Mouse (Mus musculus) forebrain, embryonic 16.5 days (tissue): Measurements from ENCODE around the gene Mknk2. TPM values are rescaled to one million over a fixed set of nuclear protein-coding genes. Genes with fewer than 3 reads are reported as not detected.
A peak's percentile ranks its signal among the peaks of the same experiment; 100 is the strongest.

ENCODE experiments used
- ATAC-seq: fragments of 200-750 bp; cut with Nextera tagmentation; 2 replicates; pipeline ENCODE4 v1.8.0; 2017; ENCODE audit warnings: mild to moderate bottlenecking, moderate library complexity
- H3K27ac ChIP-seq: fragments of 300-500 bp; sonication (generic); 2 replicates; pipeline ENCODE4 v1.5.1; 2014; ENCODE audit warnings: low read length, control low read depth
- H3K27me3 ChIP-seq: fragments of 300-500 bp; sonication (generic); replicated peaks from 2 replicates; pipeline ENCODE4 v1.6.1; 2014; ENCODE audit warnings: low read length; ENCODE audit not compliant: control insufficient read depth, insufficient read depth
- H3K36me3 ChIP-seq: fragments of 300-500 bp; sonication (generic); 2 replicates; pipeline ENCODE4 v1.6.1; 2014; ENCODE audit not compliant: control insufficient read depth, insufficient read depth
- H3K4me1 ChIP-seq: fragments of 300-500 bp; sonication (generic); replicated peaks from 2 replicates; pipeline ENCODE4 v1.6.1; 2014; ENCODE audit warnings: low read length; ENCODE audit not compliant: control insufficient read depth, insufficient read depth
- H3K4me2 ChIP-seq: fragments of 300-500 bp; sonication (generic); 2 replicates; pipeline ENCODE4 v1.6.1; 2014; ENCODE audit warnings: mild to moderate bottlenecking, low read length, control low read depth
- H3K4me3 ChIP-seq: fragments of 300-500 bp; sonication (generic); replicated peaks from 2 replicates; pipeline ENCODE4 v1.5.1; 2014; ENCODE audit warnings: mild to moderate bottlenecking, low read length, control low read depth
- H3K9ac ChIP-seq: fragments of 300-500 bp; sonication (generic); replicated peaks from 2 replicates; pipeline ENCODE4 v1.6.1; 2014; ENCODE audit warnings: low read depth, low read length, control low read depth
- H3K9me3 ChIP-seq: fragments of 300-500 bp; sonication (generic); 2 replicates; pipeline ENCODE4 v1.6.1; 2016; ENCODE audit warnings: low read length; ENCODE audit not compliant: control insufficient read depth
- WGBS: fragments of 180-500 bp; shearing (Covaris S2); extraction: QIAGEN DNeasy Blood & Tissue Kit; methylation state at CpG from one replicate; pipeline ENCODE4 v1.1.7; 2014; 5-methylcytosine and 5-hydroxymethylcytosine counted together
- polyA plus RNA-seq: library from polyadenylated mRNA; unstranded; fragments of >200 nt; fragmentation: Nextera tagmentation; extraction: Ambion mirVana; gene quantifications from 2 replicates; pipeline ENCODE4 v1.2.1, GENCODE M21; 2015

Mknk2 gene
- polyA plus RNA-seq, 1 experiment from 2014 or later = 61.2 TPM

GRCm38 (mm10) chr10:80679556-80680259, 1.8 kb upstream of the Mknk2 start:
- ATAC-seq = no peak

GRCm38 (mm10) chr10:80678601-80679377, 877 bp upstream of the Mknk2 start:
- H3K4me2 ChIP-seq = no peak overlapping the region
- H3K9ac ChIP-seq = no peak overlapping the region
- WGBS = 51% methylated on average over 8 of the region's 10 CpGs

More at GRCm38 (mm10) chr10:80679556-80680259, 1.8 kb upstream of the Mknk2 start:
- Histone ChIP-seq H3K27me3 (no peaks in the 10 kb centered on the region), H3K4me3 (no peak overlapping the region), H3K9ac (no peak overlapping the region), H3K27ac (peak overlapping the region; percentile 98), H3K9me3 (no peaks in the 10 kb centered on the region), H3K4me2 (no peak overlapping the region), H3K36me3 (no peaks in the 10 kb centered on the region), H3K4me1 (peaks cover 34% of the 10 kb centered on the region)
- WGBS = 72% methylated on average over 9 of the region's 9 CpGs

GRCm38 (mm10) chr10:80677128-80677875, 610 bp downstream of the Mknk2 start:
- Histone ChIP-seq H3K4me2 (peak overlapping the region; percentile 76), H3K4me3 (peak overlapping the region; percentile 52), H3K9me3 (no peaks in the 10 kb centered on the region), H3K27ac (peak overlapping the region; percentile 98), H3K27me3 (no peaks in the 10 kb centered on the region), H3K36me3 (no peaks in the 10 kb centered on the region), H3K9ac (peak overlapping the region; percentile 72), H3K4me1 (peaks cover 58% of the 10 kb centered on the region)
- no peak for ATAC-seq
- 25% methylated on average over 9 of the region's 9 CpGs for WGBS

More at GRCm38 (mm10) chr10:80678601-80679377, 877 bp upstream of the Mknk2 start:
- Histone ChIP-seq H3K27ac (peak overlapping the region; percentile 98), H3K9me3 (no peaks in the 10 kb centered on the region), H3K36me3 (no peaks in the 10 kb centered on the region), H3K4me3 (no peak overlapping the region), H3K27me3 (no peaks in the 10 kb centered on the region), H3K4me1 (peaks cover 43% of the 10 kb centered on the region)
- no peak for ATAC-seq

- peaks cover 63% of the 10 kb centered on the region for H3K4me1 ChIP-seq
These were observed 1.5 kb downstream of the Mknk2 start for GRCm38 (mm10) chr10:80676198-80676928.

GRCm38 (mm10) chr10:80675405-80676197, 2.3 kb downstream of the Mknk2 start:
- ATAC-seq = peak; percentile 13
- no peaks in the 10 kb centered on the region for H3K27me3 ChIP-seq
- WGBS = 0% methylated on average over 34 of the region's 54 CpGs
- no peaks in the 10 kb centered on the region for H3K9me3 ChIP-seq
- peak overlapping the region; percentile 93 for H3K4me3 ChIP-seq
- H3K4me2 ChIP-seq = peak overlapping the region; percentile 94
- H3K36me3 ChIP-seq = 0 out of 2 replicates have a peak, but pooled peaks cover 3% of the 10 kb centered on the region
- H3K27ac ChIP-seq = peak overlapping the region; percentile 81
- H3K9ac ChIP-seq = peak overlapping the region; percentile 95
- peaks cover 63% of the 10 kb centered on the region for H3K4me1 ChIP-seq

More at GRCm38 (mm10) chr10:80676198-80676928, 1.5 kb downstream of the Mknk2 start:
- H3K4me3 ChIP-seq = peak overlapping the region; percentile 93
- peak overlapping the region; percentile 95 for H3K9ac ChIP-seq
- H3K9me3 ChIP-seq = no peaks in the 10 kb centered on the region
- 0 out of 2 replicates have a peak, but pooled peaks cover 3% of the 10 kb centered on the region for H3K36me3 ChIP-seq
- under 1% methylated on average over 66 of the region's 78 CpGs for WGBS
- H3K27me3 ChIP-seq = no peaks in the 10 kb centered on the region
- ATAC-seq = peak; percentile 92
- H3K4me2 ChIP-seq = peak overlapping the region; percentile 76
- peak overlapping the region; percentile 98 for H3K27ac ChIP-seq

- peak overlapping the region; percentile 95 for H3K9ac ChIP-seq
- H3K9me3 ChIP-seq = no peaks in the 10 kb centered on the region
- no peak for ATAC-seq
- peak overlapping the region; percentile 94 for H3K4me2 ChIP-seq
- H3K4me1 ChIP-seq = peaks cover 63% of the 10 kb centered on the region
- peak overlapping the region; percentile 81; the same call in 1 of the 2 replicates for H3K27ac ChIP-seq
- 18% methylated on average over 6 of the region's 6 CpGs for WGBS
- peak overlapping the region; percentile 93 for H3K4me3 ChIP-seq
- no peaks in the 10 kb centered on the region for H3K27me3 ChIP-seq
- H3K36me3 ChIP-seq = 0 out of 2 replicates have a peak, but pooled peaks cover 3% of the 10 kb centered on the region
These were observed 3.0 kb downstream of the Mknk2 start for GRCm38 (mm10) chr10:80674851-80675404.

- H3K4me1 ChIP-seq = peaks cover 59% of the 10 kb centered on the region
- H3K4me2 ChIP-seq = peak overlapping the region; percentile 94
- peak overlapping the region; percentile 93 for H3K4me3 ChIP-seq
- H3K9ac ChIP-seq = peak overlapping the region; percentile 95
- 67% methylated on average over 5 of the region's 5 CpGs for WGBS
- no peaks in the 10 kb centered on the region for H3K9me3 ChIP-seq
- no peak for ATAC-seq
- no peak overlapping the region for H3K27ac ChIP-seq
- H3K36me3 ChIP-seq = peaks cover 6% of the 10 kb centered on the region
- H3K27me3 ChIP-seq = no peaks in the 10 kb centered on the region
These were observed 3.7 kb downstream of the Mknk2 start for GRCm38 (mm10) chr10:80674161-80674711.
